Mouse (Mus musculus) heart, adult 2 months (tissue): Measurements from ENCODE around the gene Gfi1b.

Experiments used
- CTCF ChIP-seq: fragments of 200-600 bp; IDR thresholded peaks from 2 replicates; pipeline ENCODE4 v1.8.1; 2022; ENCODE audit warnings: antibody characterized with exemption, mild to moderate bottlenecking, moderate library complexity
- POLR2A ChIP-seq: fragments of 200-500 bp; IDR thresholded peaks from 2 replicates; pipeline ENCODE4 v1.6.1; 2011; ENCODE audit warnings: mild to moderate bottlenecking, low read depth, low read length, control low read depth; ENCODE audit not compliant: insufficient read depth

DNA sequence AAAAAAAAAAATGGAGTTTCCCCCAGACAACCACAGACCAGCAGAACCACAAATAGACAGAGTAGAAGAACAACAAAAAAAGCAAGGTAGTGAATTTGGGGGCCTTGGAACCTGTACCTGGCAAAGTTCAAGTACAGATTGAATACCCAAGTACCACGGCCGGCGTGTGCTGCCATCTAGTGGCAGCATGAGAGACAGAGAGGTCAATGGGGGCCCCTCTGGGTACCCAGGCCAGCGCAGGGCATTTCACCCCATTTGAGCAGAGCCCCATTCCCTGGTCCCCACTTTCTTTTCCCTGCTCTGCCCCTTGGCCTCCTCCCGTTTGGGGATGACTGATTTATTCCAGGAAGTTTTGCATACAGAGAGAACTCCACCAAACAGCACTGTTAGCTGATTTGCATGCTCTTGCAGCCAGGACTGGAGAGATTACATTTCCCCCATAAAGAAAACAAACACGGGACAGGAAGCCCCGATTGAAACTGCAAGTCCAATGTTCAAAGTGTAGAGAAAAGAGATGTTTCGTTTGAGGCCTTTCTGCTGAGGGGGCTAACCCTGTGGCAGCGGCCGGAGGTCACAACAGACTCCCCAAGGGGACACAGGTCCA is 841 bp upstream of the Gfi1b start:
- TF ChIP-seq POLR2A: no peak
- TF ChIP-seq CTCF: peak; percentile 83
